Mouse (Mus musculus): ENCODE results near the gene Atp1b3. TPM values are rescaled to one million over a fixed set of nuclear protein-coding genes. Genes with fewer than 3 reads are reported as not detected.

The Atp1b3 gene
- 100 to 1,000 TPM; 265 to 284 TPM for total RNA-seq (2023)

DNA sequence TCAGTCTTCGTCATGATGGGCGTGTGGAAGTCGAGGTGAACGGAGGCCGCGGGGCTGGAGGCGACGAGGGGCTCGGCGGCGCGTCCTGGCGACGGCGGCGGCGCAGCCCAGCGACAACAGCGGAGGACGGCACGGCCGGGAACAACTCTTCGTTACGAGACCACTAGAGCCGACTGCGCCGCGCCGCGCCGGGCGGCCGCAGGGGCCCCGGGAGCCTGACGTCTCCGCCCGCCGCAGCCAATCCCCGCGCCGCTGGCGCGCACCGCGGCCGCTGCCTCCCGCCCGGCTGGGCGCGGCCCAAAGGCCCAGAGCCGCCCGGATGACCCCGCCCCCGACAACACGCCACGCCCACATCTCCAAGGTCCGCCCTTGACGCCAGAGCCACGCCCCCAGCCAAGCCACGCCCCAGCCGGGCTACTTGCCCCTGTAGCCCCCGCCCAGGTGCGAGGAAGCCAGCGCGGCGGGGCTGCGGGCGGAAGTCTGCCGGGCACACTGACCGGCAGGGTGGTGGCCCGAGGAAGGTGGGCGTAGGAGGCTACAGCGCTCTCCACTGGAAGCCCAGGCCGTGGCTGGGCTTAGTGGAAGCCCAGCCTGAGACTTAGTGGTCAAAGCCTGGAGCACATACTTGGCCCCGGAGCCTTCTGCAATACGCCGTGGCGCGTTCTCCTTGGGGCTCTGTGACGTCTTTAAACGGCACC lies at the start of gene Atp1b3:
Gene Atp1b3 (minus strand): TSS at position 302 of the 698 bp plus-strand sequence.

Other genes starting within 250 kb of the Atp1b3 start
- 1 to 10 TPM; 3.2 to 4.9 TPM for gene Gk5, start 245.1 kb downstream of the Atp1b3 start, total RNA-seq (2023)
- gene Tfdp2, start 168.2 kb downstream of the Atp1b3 start, total RNA-seq (2023), result 10 to 100 TPM in 1 of 2 experiments, 1 to 10 TPM in 1; 9.2 to 11.1 TPM
- gene Rnf7, start 114.2 kb upstream of the Atp1b3 start, total RNA-seq (2023), result 10 to 100 TPM; 35.5 to 35.8 TPM
- gene Gm28729, start 160.8 kb upstream of the Atp1b3 start, total RNA-seq (2023), result not detected

Measured in monocyte, adult 59 days (primary cell).